Mouse (Mus musculus) urinary bladder, postnatal 25 days (tissue): ENCODE measurements around the gene Crmp1.

ENCODE experiments used
- DNase-seq: peaks from one replicate; pipeline ENCODE4 v3.0.0; 2022; ENCODE audit warnings: low spot score

The Crmp1 gene

DNA sequence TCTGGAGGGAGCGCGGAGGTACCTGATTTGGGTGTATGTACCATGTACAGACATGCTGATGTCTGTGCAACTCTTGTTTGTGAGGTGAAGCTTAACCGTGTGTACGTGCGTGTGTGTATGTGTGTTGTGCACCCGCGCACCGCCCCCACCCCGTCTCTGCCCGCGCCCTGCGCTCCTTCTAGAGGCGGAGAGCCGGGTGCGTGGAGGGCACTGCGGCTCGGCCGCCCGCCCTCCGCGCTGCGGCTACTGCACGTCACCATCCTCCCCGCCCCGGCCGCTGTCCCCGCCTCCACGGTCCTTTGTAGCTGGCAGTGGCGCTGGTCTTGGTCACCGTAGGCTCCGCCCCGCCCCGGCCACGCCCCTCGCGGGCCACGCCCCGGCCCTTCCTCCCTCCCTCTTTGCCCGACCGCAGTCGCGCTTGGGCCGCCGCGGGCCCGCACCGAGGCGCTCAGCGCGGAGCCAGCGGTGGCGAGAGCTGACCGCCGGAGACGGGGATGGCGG, at the start of gene Crmp1:
Crmp1 (plus strand) TSS at position 290 of the 501 bp plus-strand sequence.
- no peak for DNase-seq

DNA sequence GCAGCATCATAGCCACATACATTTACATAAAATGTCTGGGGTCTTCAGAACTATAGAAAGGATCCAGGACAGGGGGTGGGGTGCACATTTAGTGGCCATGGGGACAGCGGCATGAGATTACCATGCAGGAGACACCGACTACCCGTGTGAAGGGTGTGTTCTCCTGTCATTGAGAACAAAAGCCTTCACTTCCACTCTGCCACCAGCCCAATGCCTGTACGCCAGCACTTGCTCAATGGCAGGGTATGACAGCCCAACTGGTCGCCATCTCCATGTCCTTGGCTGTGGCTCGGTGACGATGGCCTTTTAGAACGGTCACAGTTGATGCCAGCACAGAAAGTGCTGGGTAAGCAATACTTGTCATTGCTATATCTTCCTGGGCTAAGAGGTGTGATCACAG, 45.5 kb upstream of the Crmp1 start:
- DNase-seq = no peak

DNA sequence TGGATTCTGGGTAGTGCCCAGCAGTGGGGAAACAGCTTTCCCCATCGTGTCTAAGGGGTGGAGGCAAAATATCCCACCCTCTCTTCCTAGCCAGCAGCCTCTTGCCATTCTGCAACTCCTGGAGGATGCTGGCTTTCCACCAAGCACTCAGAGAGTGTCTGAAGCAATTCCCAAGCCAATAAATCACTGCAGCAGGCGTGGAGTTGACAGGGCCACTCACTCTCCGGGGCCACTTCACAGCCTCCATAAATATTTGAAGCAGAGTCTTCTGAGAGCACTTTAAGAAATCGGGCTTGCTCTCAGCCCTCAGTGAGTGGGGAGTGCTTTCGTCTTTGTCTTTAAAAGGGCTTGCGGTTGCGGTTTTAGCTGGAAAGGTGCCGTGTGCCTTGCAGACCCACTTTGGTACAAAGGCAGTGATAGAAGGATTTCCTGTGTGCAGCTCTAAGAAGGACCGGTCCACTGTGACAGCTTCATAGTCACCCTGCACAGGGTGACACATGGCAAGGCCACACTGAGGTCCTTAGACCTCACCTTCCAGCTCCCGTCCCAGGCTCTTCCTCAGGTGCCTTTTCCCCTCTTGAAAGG, 45.0 kb upstream of the Crmp1 start:
- no peak for DNase-seq

DNA sequence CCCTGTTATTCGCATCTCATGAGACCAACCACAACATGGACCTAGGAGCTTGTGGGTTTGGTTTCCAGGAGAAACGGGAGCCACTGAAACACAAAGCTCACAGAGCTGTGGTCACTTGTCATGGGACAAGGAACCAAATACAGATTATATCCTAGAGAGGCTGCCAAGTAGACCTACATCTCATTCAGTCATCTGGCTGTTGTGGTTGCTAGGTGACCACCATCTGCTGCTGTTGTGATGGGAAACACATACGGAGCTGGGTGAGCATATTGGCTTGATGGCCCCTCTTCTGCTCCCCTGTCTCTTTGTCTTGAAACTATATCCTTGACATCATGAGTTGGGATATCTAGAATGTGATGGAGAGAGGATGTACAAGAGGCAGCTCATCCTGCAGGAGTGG, 44.3 kb upstream of the Crmp1 start:
- no peak for DNase-seq

DNA sequence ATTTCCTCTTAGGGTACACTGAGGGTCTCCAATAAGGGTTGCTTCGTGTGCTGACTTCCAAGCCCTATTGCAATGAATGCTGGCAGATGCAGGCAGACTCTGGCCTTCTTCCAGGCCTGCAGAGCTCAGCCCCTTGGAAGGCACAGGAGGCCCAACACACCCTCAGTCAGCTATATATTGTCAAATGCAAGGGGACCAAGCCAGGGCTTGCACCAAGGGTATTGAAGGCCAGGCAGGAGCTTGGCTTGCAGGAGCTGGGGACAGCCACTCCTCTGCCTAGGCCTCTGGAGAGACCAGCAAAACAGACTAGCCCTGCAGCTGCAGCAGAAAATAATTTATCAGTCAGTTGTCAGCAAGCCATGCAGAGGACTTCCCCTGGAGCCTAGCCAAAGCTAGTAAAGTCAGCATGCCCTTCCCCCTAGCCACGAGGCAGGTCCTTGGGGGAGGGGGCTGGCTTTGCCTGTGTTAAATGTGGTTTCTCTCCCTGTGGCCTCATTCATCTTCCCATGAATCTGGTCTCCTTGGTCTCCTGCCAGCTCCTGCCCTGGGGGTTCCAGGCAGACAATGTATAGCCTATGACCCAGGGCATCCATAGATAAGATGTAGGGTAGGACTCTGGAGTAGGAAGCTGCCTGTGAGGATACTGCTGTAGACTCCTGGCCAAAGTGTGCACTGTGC, 43.6 kb upstream of the Crmp1 start:
- DNase-seq = no peak

DNA sequence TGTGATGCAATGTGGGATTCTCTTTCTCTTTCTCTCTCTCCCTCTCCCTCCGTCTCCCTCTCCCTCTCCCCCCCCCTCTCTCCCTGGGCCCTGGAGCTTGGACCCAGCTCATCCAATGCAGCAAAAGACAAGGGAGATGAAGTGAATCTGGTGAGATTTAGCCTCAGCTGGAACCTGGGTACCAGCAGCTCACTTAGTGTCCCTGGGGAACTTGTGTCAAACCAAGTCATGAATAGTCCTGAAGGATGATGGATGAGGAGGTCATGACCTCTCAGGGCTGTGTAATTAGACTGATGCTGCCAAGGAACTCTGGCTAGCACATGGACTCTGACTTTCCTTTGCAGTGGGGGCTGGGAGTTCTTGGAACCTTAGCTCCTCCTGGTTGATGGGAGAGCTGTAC, 39.5 kb upstream of the Crmp1 start:
- DNase-seq = no peak

DNA sequence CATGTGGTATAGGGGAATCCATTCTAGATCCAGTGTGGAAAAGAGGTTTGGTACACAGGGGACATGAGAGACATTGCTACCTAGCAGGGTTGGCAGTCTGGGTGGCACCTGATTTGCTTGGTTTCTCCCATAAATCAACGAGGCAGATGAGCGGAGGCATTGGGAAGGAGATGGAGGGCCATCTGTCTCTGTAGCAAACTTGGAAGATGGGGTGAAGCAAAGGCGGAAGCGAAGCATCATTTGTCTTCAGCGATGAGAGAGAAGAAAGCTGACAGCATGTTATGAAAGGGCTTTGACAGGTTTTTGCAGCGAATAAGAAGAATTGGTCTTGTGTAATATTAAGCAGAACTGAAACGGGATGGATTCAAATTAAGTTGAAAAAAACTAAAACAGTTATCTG, 36.9 kb upstream of the Crmp1 start:
- DNase-seq = no peak

DNA sequence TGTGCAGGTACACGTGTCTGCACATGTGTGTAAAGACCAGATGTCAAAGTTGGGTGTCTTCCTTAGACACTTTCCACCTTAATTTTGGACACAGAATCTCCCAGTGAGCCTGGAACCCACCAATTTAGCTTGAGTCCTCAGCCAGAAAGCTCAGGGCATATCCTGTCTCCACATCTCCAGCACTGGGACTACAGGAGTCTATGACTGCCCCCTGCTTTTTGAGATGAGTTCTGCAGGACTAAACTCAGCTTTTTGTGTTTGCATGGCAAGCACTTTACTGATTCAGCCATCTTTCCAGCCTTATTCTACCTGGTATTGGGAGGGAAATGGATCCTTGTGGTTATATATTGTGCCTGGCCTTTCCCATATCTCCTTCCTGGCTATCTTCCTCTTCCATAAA, 36.3 kb upstream of the Crmp1 start:
- no peak for DNase-seq

DNA sequence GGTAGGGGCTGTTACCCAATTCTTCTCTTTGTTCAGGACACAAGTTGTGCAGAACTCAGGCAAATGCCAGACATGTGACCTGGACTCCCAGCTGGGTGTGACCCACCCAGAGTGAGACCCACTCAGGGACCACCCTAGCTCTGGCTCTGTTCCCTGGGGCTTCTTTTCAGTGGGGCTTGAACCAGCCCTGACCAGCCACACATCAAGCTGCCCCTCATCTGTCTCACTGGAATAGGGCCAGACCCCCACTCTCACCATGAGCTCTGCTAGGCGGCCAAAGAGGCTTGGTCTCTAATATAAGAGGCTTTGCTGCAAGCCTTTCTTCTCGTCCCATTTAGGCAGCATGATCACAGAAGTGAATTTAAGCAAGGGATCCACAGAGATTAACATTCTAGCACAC, 35.4 kb upstream of the Crmp1 start:
- DNase-seq = no peak

DNA sequence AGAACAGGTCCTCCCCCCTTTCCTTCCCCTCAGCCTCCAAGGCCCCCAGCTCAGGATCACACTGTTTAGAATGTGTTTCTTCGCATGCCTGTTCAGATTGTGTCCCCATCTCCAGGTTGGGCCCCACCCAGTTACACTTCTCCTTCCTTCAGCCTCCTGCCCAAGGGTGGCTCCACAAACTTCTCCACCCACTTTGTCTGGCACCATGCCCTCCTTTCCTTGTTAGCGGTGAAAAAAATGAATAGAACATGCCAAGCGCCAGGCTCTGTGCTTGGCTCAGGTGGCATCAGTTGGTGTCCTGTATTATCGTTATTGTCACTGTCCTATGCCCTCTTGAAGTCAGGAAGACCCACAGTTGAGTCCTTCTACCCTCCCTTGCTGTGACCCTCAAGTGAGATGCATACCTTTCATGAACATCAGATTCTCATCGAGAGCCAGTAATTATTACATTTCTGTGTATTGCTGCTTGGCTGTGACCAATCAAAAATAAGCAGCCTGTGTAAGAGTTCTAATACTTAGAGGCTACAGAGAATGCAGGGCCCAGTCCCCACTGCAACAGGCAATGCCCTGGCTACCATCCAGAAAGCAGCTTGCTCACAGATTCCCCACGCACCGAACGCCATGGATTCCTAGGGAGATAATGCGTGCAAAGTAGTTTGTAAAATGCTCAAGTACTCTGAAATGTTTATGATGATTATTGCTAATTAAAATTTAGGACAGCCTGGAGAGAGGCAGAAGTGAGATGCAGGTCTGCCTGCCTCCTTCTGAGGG, 28.6 kb upstream of the Crmp1 start:
- no peak for DNase-seq

DNA sequence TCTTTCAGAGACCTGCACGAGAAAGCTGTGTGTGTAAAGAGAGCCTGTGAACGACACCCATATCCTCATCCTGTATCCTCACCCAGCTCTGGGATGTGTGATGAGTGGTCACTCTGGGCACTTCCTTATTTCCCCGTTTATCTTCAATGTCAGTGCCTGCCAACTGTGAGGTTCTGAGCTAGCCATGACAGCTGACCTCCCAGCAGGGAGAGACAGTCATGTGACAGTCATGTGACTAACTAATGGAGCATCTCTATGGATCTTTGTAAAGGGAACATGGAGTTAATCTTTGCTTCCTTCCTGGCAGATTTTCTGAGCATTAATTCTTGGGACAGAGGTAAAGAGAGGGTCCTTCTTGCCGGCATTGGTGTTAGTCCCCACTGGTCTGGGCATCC, 28.0 kb upstream of the Crmp1 start:
- no peak for DNase-seq

DNA sequence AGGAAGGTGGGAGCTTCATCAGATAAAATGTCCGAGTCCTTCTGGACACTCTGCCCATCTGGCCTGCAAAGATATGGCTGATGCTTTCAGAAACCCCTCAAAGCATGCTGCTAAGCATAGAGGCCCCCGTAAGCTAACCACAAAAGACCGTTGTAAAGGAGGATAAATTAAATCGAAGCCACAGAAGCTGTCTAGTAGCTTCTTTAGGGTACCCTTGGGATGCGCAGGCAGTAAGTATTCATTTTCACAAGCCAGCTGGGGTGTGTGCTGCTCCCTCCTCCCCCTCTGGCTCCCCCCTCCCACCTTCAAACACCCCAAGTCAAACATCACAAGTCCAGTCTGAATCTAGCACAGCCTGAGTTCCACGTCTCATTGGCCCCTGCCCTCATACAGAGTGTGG, 27.1 kb upstream of the Crmp1 start:
- DNase-seq = no peak

DNA sequence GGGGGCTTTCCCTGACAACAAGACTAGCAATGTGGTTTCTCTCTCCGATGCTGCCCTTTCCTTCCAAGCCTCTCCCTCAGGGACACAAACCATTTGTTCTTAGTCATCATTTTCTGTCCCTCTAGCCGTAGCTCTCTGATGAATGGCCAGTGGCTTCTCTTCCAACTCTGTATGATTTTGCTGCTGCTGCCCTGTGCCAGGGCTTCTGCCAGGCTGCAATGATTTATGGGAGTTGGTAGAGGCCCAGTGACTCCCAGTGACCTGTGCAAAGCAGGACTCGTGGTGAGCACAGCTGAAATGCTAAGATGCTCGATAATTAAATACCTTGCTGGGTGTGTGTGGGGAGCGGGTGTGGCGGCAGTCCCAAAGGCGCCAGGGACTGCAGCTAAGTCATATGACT, 26.5 kb upstream of the Crmp1 start:
- no peak for DNase-seq

DNA sequence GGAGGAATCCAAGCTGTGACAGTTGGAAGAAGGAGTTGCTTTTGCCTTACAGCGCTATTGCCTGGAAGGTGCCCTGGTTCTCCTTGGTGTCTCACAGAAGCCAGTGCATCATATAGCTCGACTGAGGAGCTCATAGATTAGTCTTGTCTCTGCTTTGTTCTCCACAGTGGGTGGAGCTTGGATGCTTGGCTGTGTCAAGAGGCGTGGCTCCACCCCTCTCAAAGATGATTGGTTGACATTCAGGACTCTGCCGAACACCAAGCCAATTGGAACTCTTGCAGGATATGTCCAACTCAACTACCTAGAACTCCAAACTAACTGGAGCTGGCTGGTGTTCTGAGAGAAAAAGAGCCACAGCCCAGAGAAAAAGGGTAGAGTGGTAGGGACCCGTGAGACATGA, 22.1 kb upstream of the Crmp1 start:
- no peak for DNase-seq

DNA sequence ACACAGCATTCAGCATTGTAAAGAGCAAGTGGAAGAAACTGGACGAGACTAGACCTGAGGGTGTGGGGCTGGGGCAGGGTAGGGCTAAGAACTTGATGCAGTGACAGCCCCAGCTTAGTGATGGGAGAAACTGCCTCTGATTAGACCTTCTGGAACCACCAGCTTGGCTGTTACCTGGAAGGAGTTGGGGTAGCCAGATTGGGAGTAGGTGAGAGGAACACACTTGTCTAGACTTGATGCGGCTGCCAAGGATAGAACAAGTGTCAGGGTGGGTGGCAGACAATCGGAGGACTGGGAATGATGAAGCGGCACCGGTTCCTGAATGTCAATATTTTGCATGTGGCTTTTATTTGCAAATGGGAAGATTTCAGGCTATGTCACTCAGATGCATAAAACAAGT, 21.2 kb upstream of the Crmp1 start:
- no peak for DNase-seq

DNA sequence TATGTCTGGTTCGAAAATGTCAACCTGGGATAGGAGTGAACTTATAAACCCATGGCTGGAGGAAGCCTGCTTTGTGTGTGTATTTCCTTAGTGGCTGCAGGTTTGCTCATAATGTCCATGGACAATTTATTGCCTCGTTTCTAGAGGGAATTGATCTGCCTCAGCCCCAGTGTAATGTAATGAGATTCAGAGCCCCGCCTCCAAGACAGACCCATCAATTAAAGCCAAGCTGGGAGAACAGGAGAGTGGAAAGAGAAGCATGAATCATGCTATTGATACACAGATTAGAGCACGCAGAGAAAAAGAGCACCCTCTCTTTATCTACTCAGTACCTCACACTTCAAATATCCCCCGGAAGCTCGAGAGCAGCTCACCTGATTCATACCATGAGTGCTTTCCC, 20.2 kb upstream of the Crmp1 start:
- DNase-seq = no peak

DNA sequence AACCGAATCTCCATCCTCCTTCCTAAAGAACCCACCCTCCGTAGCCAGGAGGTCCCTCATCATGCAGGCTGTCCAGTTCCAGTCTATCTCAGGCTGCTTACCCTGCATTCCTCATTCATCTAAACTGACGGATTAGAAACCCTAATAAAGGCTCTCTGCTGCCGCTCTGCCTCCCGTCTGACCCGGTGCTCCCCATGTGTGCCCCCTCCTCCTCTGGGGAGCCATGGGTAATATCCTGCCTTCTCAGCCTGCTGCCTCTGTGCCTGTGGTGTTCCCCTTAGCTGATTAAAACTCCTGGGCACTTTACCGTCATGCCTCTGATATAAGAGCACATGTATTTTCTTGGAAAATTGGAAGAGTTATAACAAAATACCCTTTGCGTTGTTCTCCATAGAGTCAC, 19.4 kb upstream of the Crmp1 start:
- DNase-seq = no peak

DNA sequence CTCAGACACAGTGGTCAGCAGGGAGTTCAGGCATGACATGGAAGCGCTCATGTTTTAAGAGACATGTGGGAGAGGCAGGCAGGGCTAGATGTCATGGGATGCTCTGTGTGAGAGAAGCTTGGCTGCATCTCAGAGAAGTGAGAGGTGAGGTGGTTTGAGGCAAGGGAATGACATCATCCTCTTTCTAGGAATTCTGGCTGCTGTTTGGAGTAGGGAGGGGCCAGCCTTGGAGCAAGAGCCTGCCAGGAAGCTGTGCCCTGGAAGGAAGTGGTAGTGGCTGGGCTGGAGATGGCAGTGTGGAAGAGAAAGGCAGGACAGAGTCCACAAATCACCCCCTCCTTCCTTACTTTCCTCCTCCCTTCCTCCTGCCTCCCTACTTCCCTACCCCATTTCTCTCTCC, 16.0 kb upstream of the Crmp1 start:
- DNase-seq = no peak

DNA sequence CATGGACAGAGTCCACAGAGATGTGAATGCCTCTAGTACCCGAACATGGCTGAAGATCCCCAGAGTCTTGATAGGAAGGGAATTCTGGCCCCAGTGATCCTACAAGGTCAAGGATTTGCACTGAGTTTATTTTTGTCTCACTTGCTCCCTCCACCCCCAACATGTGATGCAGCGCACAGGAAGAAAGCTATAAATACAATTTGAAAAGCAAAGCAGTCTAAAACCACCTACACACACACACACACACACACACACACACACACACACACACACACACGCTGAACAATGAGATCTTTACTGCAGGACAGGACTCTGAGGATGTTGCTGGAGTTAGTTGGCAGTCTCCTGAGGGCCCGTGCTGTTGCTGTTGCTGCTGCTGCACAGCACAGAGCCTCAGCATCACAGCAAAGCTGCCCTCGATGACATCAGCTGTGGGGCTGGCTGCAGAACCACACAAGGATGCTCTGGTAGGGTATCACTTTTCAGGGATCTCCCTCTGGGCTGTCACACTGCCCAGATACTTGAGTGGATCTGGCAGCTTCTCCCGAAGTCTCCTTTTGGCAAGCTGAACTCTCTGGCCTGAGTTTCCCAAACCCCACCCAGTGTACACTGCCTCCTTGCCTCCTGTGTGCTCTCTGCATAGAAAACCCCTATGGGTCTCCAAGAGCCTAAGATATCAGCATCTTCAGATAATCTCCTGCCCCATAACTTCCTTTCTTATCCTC, 13.6 kb upstream of the Crmp1 start:
- no peak for DNase-seq

DNA sequence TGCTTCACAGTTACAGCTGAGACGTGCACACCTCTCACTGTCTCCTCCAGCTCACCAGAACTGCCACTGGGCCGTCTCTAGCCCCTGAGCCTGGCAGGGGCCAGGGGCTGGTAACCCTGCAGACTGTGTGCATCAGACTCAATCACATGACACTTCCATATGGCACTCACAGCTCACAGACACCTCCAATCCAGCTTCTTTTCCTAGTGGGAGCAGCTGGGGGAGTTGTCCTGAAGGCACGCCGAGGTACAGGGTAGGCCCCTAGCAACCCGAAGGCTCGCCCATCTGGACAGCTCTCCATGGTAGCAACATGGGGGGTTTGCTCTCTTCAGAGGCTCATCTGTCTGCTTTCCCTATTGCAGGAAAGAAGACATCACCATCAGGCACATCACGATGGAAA, 12.8 kb upstream of the Crmp1 start:
- DNase-seq = no peak

DNA sequence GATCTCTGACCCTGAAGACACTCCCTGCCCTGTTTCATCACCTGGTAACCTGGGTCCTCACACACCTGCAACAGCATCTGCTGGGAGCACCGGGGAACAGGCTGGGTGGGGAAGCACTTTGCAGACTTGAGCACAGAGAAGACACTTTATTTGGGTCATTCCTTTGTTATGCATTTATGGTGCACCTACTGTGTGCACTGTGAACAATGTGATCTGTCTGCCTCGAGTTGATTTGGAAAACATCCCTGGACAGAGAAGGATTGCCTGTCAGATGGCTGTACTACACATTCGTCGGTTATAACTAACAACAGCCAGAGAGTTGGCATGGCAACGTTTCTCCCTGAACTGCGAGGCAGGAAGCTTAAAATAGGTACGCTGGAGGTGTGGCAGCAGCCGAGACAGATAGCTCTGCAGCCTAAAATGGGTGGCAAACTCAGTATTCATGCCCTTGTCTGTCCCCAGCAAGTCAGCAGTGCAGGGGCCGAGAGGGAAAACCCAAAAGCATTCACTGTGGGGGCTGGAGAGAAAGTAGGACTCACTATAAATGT, 8.7 kb upstream of the Crmp1 start:
- DNase-seq = no peak

DNA sequence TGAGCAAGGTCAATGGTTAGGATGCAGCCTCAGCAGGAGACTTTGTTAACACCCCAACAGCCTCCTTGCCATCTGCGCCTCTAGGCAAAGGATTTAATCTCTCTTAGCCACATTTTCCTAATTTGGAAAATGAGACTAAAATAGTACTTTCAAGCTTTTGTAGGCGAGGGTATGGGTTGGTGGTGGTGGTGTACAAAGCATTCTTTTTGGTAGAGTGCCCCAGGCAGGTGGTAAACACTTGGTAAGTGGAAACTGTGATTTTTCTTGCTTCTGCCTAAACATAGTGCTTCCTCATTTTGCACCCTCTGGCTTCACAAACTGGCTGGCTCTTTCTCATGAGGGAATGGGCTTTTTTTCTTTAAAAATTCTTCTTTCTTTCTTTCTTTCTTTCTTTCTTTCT, 3.1 kb upstream of the Crmp1 start:
- DNase-seq = no peak

DNA sequence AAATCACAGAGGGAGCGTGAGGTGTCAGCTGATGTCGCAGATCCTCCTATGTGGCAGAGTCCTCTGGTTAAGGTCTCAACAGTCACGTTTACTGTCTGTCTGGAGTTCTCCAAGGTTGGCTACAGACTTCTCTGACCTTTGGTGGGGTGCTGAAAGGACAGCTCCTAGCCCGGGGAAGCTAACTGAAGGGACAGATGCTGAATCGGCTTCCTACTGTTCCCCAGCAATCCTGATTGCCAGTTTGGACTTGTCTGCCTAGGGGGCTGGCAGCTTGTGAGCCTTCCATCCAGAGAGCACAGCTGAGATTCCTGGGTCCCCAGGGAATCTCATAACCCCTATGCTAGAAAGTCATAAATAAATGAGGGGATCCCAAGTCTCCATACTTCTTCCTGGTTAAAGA, 1.2 kb upstream of the Crmp1 start:
- DNase-seq = no peak
